Mouse (Mus musculus) common myeloid progenitor, adult 5-6 weeks (primary cell): ENCODE data around the gene Ssxb10. TPM values are rescaled to one million over a fixed set of nuclear protein-coding genes. Genes with fewer than 3 reads are reported as not detected.
"Not testable (repeated sequence)": the region's sequence is repeated elsewhere in the genome, so short reads cannot be mapped to it uniquely, and the experiment has no call there.

ENCODE experiments used
- ATAC-seq: replicated peaks from 2 replicates; pipeline ENCODE4 v1.8.0; 2016; ENCODE audit warnings: low read depth, mild to moderate bottlenecking, moderate TSS enrichment, inconsistent platforms; ENCODE audit not compliant: poor library complexity, severe bottlenecking
- total RNA-seq: library from RNA; stranded (forward); fragments of 200-1000, 187-1606 nt; gene quantifications from 2 replicates; pipeline ENCODE4 v1.2.3, GENCODE M21; 2017

Gene Ssxb10
- total RNA-seq, result not detected in 2 replicates

DNA sequence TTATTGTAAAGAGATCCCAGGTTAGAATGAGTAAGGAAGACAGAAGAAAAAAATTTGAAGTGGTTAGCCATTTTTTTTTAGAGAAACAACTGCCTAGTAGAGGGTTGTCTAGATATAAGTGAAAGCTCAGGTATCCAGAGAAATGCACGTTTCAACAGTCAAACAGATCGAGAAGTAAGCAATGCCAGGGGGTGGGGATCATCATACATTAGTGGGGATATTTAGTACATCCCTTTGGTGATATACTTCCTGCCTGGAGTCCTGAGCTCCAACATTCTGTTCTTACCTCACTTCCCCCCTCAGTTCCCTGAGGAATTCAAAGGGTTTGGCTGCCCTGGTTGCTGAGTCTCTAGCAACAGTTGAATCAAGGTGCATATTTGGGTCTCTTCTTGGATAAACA, at the start of gene Ssxb10:
Gene Ssxb10 (plus strand): TSS at position 301 of the 400 bp plus-strand sequence.
- ATAC-seq, result no peak

DNA sequence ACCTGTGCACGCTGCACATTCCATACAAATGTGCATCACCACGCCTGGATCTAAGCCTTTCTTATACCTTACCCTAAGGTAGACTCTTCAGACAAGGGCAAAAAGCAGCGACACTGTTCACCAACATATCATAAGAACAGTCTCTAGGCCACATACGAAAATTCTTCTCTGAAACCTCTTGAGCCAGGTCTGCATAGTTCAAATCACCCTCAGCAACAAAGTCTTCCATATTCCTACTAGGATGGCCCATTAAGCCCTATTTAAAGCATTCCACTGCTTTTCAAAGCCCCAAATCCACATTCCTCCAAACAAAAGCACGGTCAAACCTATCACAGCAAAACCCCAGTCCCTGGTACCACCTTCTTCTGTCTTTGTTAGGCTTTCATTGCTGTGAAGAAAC, 38.6 kb upstream of the Ssxb10 start:
- no peak for ATAC-seq

- no peak for ATAC-seq
Observed at GRCm38 (mm10) chrX:8309302-8309701, 17.9 kb upstream of the Ssxb10 start.

GRCm38 (mm10) chrX:8314905-8315304, 12.3 kb upstream of the Ssxb10 start:
- 0 out of 2 replicates have a peak, but pooled peaks have one; percentile 25 for ATAC-seq

- not testable (repeated sequence) for ATAC-seq
Observed at GRCm38 (mm10) chrX:8366678-8367077, 39.5 kb downstream of the Ssxb10 start, which contains the start of gene Ssxb9. Gene Ssxb9 (plus strand): TSS chrX:8366978.

Other genes with a start within 250 kb of the Ssxb10 start
- 68.8 and 74.5 TPM in 2 replicates for gene Was, start 236.9 kb upstream of the Ssxb10 start, total RNA-seq
- gene Wdr13, start 194.5 kb upstream of the Ssxb10 start, total RNA-seq, result 25.8 and 29.6 TPM in 2 replicates
- gene Rbm3, start 181.5 kb upstream of the Ssxb10 start, total RNA-seq, result 1,314 and 1,321 TPM in 2 replicates
- 5.2 and 7.3 TPM in 2 replicates for gene Tbc1d25, start 151.2 kb upstream of the Ssxb10 start, total RNA-seq
- 58.5 and 66.5 TPM in 2 replicates for gene Ebp, start 133.9 kb upstream of the Ssxb10 start, total RNA-seq
- gene Porcn, start 120.9 kb upstream of the Ssxb10 start, total RNA-seq, result 0.05 TPM in 1 of 2 replicates, not detected in the other
- 20.6 and 26.4 TPM in 2 replicates for gene Ftsj1, start 75.0 kb upstream of the Ssxb10 start, total RNA-seq
- gene Slc38a5, start 56.3 kb upstream of the Ssxb10 start, total RNA-seq, result 18.5 and 20.0 TPM in 2 replicates
- gene Ssxb9, start 39.6 kb downstream of the Ssxb10 start, total RNA-seq, result not detected in 2 replicates
- gene Ssxb1, start 85.9 kb downstream of the Ssxb10 start, total RNA-seq, result not detected in 2 replicates
- not detected in 2 replicates for gene Ssxb2, start 134.3 kb downstream of the Ssxb10 start, total RNA-seq
- not detected in 2 replicates for gene Gm14459, start 197.5 kb downstream of the Ssxb10 start, total RNA-seq
- not detected in 2 replicates for gene Ssxb6, start 220.8 kb downstream of the Ssxb10 start, total RNA-seq